Mouse (Mus musculus) lung, embryonic 15.5 days (tissue): Measurements from ENCODE around the gene Crxos. TPM values are rescaled to one million over a fixed set of nuclear protein-coding genes. Genes with fewer than 3 reads are reported as not detected.
"Not testable (repeated sequence)": the region's sequence is repeated elsewhere in the genome, so short reads cannot be mapped to it uniquely, and the experiment has no call there.

Experiments
- ATAC-seq: fragments of 200-750 bp; cut with Nextera tagmentation; 2 replicates; pipeline ENCODE4 v1.8.0; 2017; ENCODE audit warnings: moderate number of reproducible peaks, borderline replicate concordance; ENCODE audit not compliant: low FRiP score, low TSS enrichment; ENCODE audit errors: extremely low read depth
- H3K27ac ChIP-seq: fragments of 300-500 bp; sonication (generic); 2 replicates; pipeline ENCODE4 v1.5.1; 2015; ENCODE audit warnings: moderate library complexity, mild to moderate bottlenecking, inconsistent platforms
- H3K27me3 ChIP-seq: fragments of 300-500 bp; sonication (generic); 2 replicates; pipeline ENCODE4 v1.6.1; 2015; ENCODE audit warnings: inconsistent platforms
- H3K36me3 ChIP-seq: fragments of 300-500 bp; sonication (generic); 2 replicates; pipeline ENCODE4 v1.6.1; 2015; ENCODE audit warnings: inconsistent platforms
- H3K4me1 ChIP-seq: fragments of 300-500 bp; sonication (generic); 2 replicates; pipeline ENCODE4 v1.6.1; 2015; ENCODE audit warnings: inconsistent platforms
- H3K4me2 ChIP-seq: fragments of 300-500 bp; sonication (generic); 2 replicates; pipeline ENCODE4 v1.6.1; 2015; ENCODE audit warnings: inconsistent platforms, mild to moderate bottlenecking, moderate library complexity
- H3K4me3 ChIP-seq: fragments of 300-500 bp; sonication (generic); 2 replicates; pipeline ENCODE4 v1.5.1; 2015; ENCODE audit warnings: mild to moderate bottlenecking, inconsistent platforms
- H3K9ac ChIP-seq: fragments of 300-500 bp; sonication (generic); 2 replicates; pipeline ENCODE4 v1.6.1; 2015; ENCODE audit warnings: inconsistent platforms
- H3K9me3 ChIP-seq: fragments of 300-500 bp; sonication (generic); 2 replicates; pipeline ENCODE4 v1.6.1; 2016; ENCODE audit warnings: inconsistent platforms
- WGBS: fragments of 180-500 bp; shearing (Covaris S2); methylation state at CpG from one replicate; pipeline ENCODE4 v1.1.7; 2015; 5-methylcytosine and 5-hydroxymethylcytosine counted together
- polyA plus RNA-seq: library from polyadenylated mRNA; unstranded; fragments of >200 nt; fragmentation: Nextera tagmentation; extraction: Ambion mirVana; gene quantifications from 2 replicates; pipeline ENCODE4 v1.2.1, GENCODE M21; 2015

The Crxos gene
- polyA plus RNA-seq, 1 experiment from 2014 or later: not detected

GRCm38 (mm10) chr7:15907971-15908590 is 25.7 kb downstream of the Crxos start:
- Histone ChIP-seq H3K4me3 (no peak overlapping the region), H3K4me1 (no peaks in the 10 kb centered on the region), H3K9me3 (no peaks in the 10 kb centered on the region), H3K27ac (no peak overlapping the region), H3K36me3 (no peaks in the 10 kb centered on the region), H3K4me2 (no peak overlapping the region), H3K9ac (no peak overlapping the region), H3K27me3 (no peaks in the 10 kb centered on the region)
- ATAC-seq: no peak
- 64% methylated on average over 8 of the region's 8 CpGs for WGBS

DNA sequence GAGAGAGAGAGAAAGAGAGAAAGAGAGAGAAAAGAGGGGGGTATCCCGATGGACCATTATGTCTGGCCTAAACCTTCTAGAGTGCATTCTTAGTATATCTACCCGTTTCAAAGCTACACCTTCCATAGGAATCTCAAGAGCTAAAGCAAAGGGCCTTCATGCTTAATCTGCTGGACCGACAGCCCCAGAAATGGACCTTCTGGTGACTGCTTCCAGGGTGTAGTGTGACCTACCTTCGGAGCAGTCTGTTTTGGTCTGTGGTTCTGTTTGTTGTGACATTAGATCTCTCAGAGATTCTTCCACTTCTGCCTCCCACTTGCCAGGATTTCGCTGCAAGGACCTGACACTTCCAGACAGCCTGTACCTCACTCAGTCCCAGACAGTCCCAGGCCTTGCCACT is 28.1 kb downstream of the Crxos start:
- H3K4me3 ChIP-seq: no peak overlapping the region
- WGBS: 65% methylated on average over 5 of the region's 5 CpGs
- H3K4me1 ChIP-seq: no peaks in the 10 kb centered on the region
- no peak overlapping the region for H3K4me2 ChIP-seq
- no peak overlapping the region for H3K27ac ChIP-seq
- no peaks in the 10 kb centered on the region for H3K36me3 ChIP-seq
- no peaks in the 10 kb centered on the region for H3K27me3 ChIP-seq
- no peaks in the 10 kb centered on the region for H3K9me3 ChIP-seq
- H3K9ac ChIP-seq: no peak overlapping the region
- no peak for ATAC-seq

GRCm38 (mm10) chr7:15912183-15912582 is 29.8 kb downstream of the Crxos start:
- peaks cover 9% of the 10 kb centered on the region; the same call in 1 of the 2 replicates for H3K36me3 ChIP-seq
- no peaks in the 10 kb centered on the region for H3K4me1 ChIP-seq
- no peak overlapping the region for H3K4me2 ChIP-seq
- H3K27ac ChIP-seq: no peak overlapping the region
- WGBS: 0% methylated on average over 4 of the region's 4 CpGs
- no peaks in the 10 kb centered on the region for H3K9me3 ChIP-seq
- no peaks in the 10 kb centered on the region for H3K27me3 ChIP-seq
- peak; percentile 78; the same call in 1 of the 2 replicates for ATAC-seq
- no peak overlapping the region for H3K9ac ChIP-seq
- H3K4me3 ChIP-seq: no peak overlapping the region

DNA sequence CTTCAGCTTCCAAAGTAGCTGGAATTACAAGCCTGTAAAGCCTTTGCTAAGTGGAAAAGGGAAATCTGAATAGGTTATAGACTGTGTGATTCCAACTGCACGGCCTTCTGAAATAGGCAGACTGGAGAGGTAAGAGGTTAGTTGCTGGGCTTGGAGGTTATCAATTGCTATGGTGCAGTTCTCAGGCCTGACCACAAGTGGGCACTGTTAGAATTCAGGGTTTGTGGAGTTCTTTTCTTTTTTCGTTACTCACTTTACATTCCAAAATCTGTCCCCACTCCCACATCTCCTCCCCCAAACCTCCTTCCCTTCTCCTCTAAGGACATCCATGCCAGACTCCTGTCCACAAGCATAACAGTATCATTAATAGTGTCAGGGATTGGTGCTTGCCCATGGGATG is 31.8 kb downstream of the Crxos start:
- 35% methylated on average over 2 of the region's 2 CpGs for WGBS
- Histone ChIP-seq H3K4me3 (no peak overlapping the region), H3K9me3 (no peaks in the 10 kb centered on the region), H3K27ac (no peak overlapping the region), H3K27me3 (no peaks in the 10 kb centered on the region), H3K36me3 (peaks cover 27% of the 10 kb centered on the region), H3K4me1 (no peaks in the 10 kb centered on the region), H3K9ac (no peak overlapping the region), H3K4me2 (no peak overlapping the region)
- ATAC-seq: no peak

- Histone ChIP-seq H3K9me3 (no peaks in the 10 kb centered on the region), H3K27me3 (no peaks in the 10 kb centered on the region), H3K9ac (no peak overlapping the region), H3K4me3 (no peak overlapping the region), H3K36me3 (peaks cover 32% of the 10 kb centered on the region), H3K4me1 (no peaks in the 10 kb centered on the region), H3K27ac (no peak overlapping the region), H3K4me2 (no peak overlapping the region)
- 91% methylated on average over 2 of the region's 2 CpGs for WGBS
- no peak for ATAC-seq
Measured at GRCm38 (mm10) chr7:15914751-15915150, 32.3 kb downstream of the Crxos start.

- H3K27me3 ChIP-seq, H3K4me1 ChIP-seq, H3K4me3 ChIP-seq, H3K9ac ChIP-seq, H3K27ac ChIP-seq, H3K4me2 ChIP-seq, H3K9me3 ChIP-seq, ATAC-seq: not testable (repeated sequence)
- 90% methylated on average over 4 of the region's 4 CpGs for WGBS
- peaks cover 35% of the 10 kb centered on the region for H3K36me3 ChIP-seq
Measured at GRCm38 (mm10) chr7:15915695-15916094, 33.3 kb downstream of the Crxos start.

DNA sequence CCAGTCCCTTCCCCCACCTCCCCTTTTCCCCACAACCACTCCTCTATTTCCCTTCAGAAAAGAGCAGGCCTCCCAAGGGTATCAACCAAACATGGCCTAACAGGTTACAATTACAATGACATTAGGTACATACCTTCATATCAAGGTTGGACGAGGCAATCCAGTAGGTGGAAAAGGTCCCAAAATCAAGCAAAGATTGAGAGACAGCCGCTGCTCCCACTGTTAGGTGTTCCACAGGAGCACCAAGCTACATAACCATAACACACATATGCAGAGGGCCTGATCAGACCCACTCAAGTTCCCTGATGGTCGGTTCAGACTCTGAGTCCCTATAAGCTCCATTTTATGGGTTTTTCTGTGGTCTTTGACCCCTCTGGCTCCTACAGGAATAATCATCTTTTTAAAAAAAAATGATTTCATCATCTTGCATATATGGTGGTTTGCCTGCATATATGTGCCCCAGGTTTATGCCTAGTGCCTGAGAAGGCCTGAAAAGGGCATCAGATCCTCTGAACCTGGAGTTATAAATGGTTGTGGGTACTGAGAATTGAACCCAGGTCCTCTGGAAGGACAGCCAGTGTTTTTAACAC is 33.8 kb downstream of the Crxos start:
- Histone ChIP-seq H3K4me3 (no peak overlapping the region), H3K9ac (no peak overlapping the region), H3K36me3 (peaks cover 35% of the 10 kb centered on the region), H3K4me1 (peaks cover 11% of the 10 kb centered on the region), H3K27me3 (no peaks in the 10 kb centered on the region), H3K9me3 (no peaks in the 10 kb centered on the region), H3K27ac (no peak overlapping the region), H3K4me2 (no peak overlapping the region)
- ATAC-seq: no peak
- 72% methylated on average over 3 of the region's 3 CpGs for WGBS

DNA sequence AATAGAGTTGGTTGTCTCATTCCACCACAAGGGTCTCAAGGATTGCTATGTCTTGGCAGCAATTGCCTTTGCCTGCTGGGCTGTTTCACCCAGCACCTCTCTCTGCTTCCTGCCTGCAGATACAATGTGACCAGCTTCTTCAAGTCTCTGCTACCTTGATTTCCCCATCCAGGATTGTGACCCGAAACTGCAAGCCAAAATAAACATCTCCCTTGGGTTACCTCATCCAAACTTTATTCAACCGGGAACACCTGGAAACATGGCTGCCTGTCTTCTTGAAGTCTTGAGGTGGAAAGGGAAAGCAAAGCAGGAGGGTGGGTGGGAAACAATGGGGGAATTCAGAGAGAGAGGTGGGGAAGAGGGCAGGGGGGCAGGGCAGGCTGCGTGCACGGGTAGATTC is 34.6 kb downstream of the Crxos start:
- WGBS: 72% methylated on average over 4 of the region's 4 CpGs

DNA sequence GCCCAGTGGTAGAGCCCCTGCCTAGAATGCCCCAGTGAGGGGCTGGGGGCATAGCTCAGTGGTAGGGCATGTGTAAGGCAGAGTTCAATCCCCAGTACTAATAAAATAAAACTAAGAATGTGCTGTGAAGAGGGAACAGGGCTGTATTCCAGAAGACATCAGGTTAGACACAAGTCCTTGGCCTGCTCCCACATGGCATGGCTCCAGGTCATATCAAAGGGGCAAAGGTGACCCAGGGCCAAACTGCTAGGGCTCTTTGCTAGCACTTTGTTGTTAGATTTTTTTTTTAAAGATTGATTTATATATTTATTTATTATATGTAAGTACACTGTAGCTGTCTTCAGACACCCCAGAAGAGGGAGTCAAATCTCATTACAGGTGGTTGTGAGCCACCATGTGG is 36.0 kb downstream of the Crxos start:
- H3K9me3 ChIP-seq: no peaks in the 10 kb centered on the region
- peaks cover 20% of the 10 kb centered on the region for H3K4me1 ChIP-seq
- H3K27me3 ChIP-seq: no peaks in the 10 kb centered on the region
- H3K9ac ChIP-seq: no peak overlapping the region
- H3K4me3 ChIP-seq: no peak overlapping the region
- H3K36me3 ChIP-seq: peaks cover 35% of the 10 kb centered on the region
- H3K27ac ChIP-seq: no peak overlapping the region
- no peak overlapping the region for H3K4me2 ChIP-seq
- no peak for ATAC-seq

More for the DNA sequence above, 34.6 kb downstream of the Crxos start:
- Histone ChIP-seq H3K27ac (no peak overlapping the region), H3K36me3 (peaks cover 35% of the 10 kb centered on the region), H3K9ac (no peak overlapping the region), H3K4me3 (no peak overlapping the region), H3K4me1 (peaks cover 14% of the 10 kb centered on the region), H3K9me3 (no peaks in the 10 kb centered on the region), H3K4me2 (no peak overlapping the region), H3K27me3 (no peaks in the 10 kb centered on the region)
- ATAC-seq: no peak

DNA sequence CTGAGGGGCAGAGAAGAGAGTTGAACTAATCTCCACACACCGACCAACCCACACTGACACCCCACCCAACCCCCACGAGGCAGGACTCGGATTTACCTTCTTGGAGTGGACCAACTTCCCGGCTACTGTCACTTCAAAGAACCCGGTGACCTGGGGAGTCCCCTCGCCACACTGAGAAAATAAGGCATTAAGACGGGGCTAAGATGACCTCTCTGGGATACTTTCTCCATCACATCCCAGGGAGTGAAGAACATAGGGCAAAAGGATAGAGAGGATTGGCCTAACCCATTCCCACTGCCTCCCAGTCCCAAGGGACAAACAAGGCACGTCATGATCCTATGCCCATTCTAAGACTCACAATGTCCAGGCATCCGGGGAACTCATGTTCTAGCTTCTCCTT is 37.5 kb downstream of the Crxos start:
- peaks cover 20% of the 10 kb centered on the region for H3K4me1 ChIP-seq
- H3K27ac ChIP-seq: no peak overlapping the region
- no peak for ATAC-seq
- WGBS: 93% methylated on average over 9 of the region's 9 CpGs
- H3K27me3 ChIP-seq: no peaks in the 10 kb centered on the region
- 0 out of 2 replicates have a peak overlapping the region, but pooled peaks have one; percentile 79 for H3K4me2 ChIP-seq
- H3K9ac ChIP-seq: no peak overlapping the region
- H3K9me3 ChIP-seq: no peaks in the 10 kb centered on the region
- no peak overlapping the region; the same call in 1 of the 2 replicates for H3K4me3 ChIP-seq
- peaks cover 35% of the 10 kb centered on the region for H3K36me3 ChIP-seq

DNA sequence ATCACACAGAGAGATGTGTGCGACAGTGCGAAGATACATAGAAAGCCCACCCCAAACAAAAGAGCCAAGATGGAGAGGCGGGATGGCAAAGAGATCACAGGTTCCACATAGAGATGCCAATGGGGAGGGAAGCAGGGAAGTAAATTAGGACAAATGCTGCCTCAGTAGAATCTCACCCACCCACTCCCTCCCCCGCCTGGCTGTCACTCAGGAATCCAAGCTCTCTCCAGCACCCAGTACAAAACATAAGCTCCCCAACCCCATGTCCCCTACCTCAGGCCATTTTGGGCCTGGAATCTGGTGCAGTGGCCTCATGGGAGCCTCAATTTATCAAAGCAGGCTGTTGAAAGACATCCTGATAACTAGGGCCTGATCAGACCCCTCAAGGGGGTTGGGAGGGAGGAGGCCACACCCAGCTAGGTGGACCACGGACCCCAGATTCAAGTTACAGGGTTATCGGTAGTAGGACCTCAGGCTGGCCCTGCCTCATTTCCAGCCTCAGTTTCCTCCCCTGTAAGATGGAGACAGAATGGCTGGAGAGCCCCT is 38.3 kb downstream of the Crxos start:
- ATAC-seq: no peak
- Histone ChIP-seq H3K4me3 (peak overlapping the region; percentile 68), H3K36me3 (peaks cover 35% of the 10 kb centered on the region), H3K27ac (no peak overlapping the region), H3K27me3 (no peaks in the 10 kb centered on the region), H3K4me1 (peaks cover 20% of the 10 kb centered on the region), H3K9ac (no peak overlapping the region), H3K9me3 (no peaks in the 10 kb centered on the region), H3K4me2 (peak overlapping the region; percentile 79)
- 76% methylated on average over 6 of the region's 6 CpGs for WGBS

GRCm38 (mm10) chr7:15921796-15922195 is 39.4 kb downstream of the Crxos start:
- peak overlapping the region; percentile 71 for H3K9ac ChIP-seq
- H3K4me2 ChIP-seq: peak overlapping the region; percentile 79
- H3K9me3 ChIP-seq: no peaks in the 10 kb centered on the region
- H3K36me3 ChIP-seq: peaks cover 30% of the 10 kb centered on the region
- H3K27ac ChIP-seq: peak overlapping the region; percentile 58
- no peaks in the 10 kb centered on the region for H3K27me3 ChIP-seq
- peak; percentile 41; the same call in 1 of the 2 replicates for ATAC-seq
- H3K4me3 ChIP-seq: peak overlapping the region; percentile 68
- peaks cover 20% of the 10 kb centered on the region for H3K4me1 ChIP-seq
- WGBS: 1% methylated on average over 10 of the region's 10 CpGs
